Mouse (Mus musculus) forebrain, embryonic 10.5 days (tissue): ENCODE data around the gene Ccdc40. TPM values are rescaled to one million over a fixed set of nuclear protein-coding genes. Genes with fewer than 3 reads are reported as not detected.
A peak's percentile ranks its signal among the peaks of the same experiment; 100 is the strongest.
"Not testable (repeated sequence)": the region's sequence is repeated elsewhere in the genome, so short reads cannot be mapped to it uniquely, and the experiment has no call there.

Experiments used
- DNase-seq: peaks from one replicate; pipeline ENCODE4 v3.0.0-alpha.2; 2017; ENCODE audit warnings: low spot score; ENCODE audit errors: extremely low spot score
- H3K27ac ChIP-seq: fragments of 300-500 bp; sonication (generic); 2 replicates; pipeline ENCODE4 v1.5.1; 2016; ENCODE audit warnings: mild to moderate bottlenecking
- H3K27me3 ChIP-seq: fragments of 300-500 bp; sonication (generic); 2 replicates; pipeline ENCODE4 v1.6.1; 2016; ENCODE audit warnings: mild to moderate bottlenecking; ENCODE audit not compliant: poor library complexity, severe bottlenecking
- H3K36me3 ChIP-seq: fragments of 300-500 bp; sonication (generic); replicated peaks from 2 replicates; pipeline ENCODE4 v1.6.1; 2016; ENCODE audit warnings: mild to moderate bottlenecking, moderate library complexity
- H3K4me1 ChIP-seq: fragments of 300-500 bp; sonication (generic); 2 replicates; pipeline ENCODE4 v1.6.1; 2016
- H3K4me3 ChIP-seq: fragments of 300-500 bp; sonication (generic); 2 replicates; pipeline ENCODE4 v1.5.1; 2016; ENCODE audit warnings: mild to moderate bottlenecking, moderate library complexity
- H3K9me3 ChIP-seq: fragments of 300-500 bp; sonication (generic); 2 replicates; pipeline ENCODE4 v1.6.1; 2016; ENCODE audit warnings: mild to moderate bottlenecking, moderate library complexity
- WGBS: fragments of 180-500 bp; shearing (Covaris S2); methylation state at CpG from one replicate; pipeline ENCODE4 v1.1.7; 2016; 5-methylcytosine and 5-hydroxymethylcytosine counted together
- polyA plus RNA-seq: library from polyadenylated mRNA; unstranded; fragments of >200 nt; fragmentation: Nextera tagmentation; extraction: Ambion mirVana; gene quantifications from 2 replicates; pipeline ENCODE4 v1.2.1, GENCODE M21; 2016

Gene Ccdc40
- polyA plus RNA-seq, 1 experiment from 2014 or later = 23.6 TPM

DNA sequence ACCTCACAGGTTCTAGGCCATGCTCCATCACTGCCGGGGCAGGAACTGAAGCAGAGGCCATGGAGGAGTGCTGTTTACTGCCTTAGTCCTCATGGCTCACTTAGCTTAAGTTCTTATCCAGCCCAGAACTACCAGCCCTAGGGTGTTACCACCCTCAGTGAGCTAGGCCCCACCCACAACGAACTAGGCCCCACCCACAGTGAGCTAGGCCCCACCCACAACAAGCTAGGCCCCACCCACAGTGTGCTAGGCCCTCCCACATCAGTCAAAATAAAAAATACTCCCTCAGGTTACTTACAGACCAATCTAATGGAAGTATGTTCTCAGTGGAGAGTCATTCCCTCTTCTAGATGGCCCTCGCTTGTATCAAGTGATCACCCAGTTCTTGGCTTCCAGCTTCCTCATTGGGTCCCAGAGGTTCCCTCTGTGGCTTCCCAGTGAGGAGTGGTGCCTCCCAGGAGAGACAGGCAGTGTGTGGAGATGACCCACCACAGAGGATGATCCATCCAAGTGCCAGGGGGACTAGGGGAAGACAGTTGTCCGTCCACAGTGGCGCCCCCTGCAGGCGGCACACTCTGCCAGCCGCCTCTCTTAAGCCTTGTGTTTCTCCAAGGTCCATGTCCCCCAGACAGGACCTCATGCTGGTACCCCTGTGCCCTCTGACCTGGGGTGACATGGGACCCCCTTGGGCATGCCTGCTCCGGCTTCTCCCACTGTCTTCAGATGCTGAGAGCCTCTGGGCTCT, 45.0 kb downstream of the Ccdc40 start:
- Histone ChIP-seq H3K4me1 (peaks cover 12% of the 10 kb centered on the region), H3K9me3 (no peaks in the 10 kb centered on the region), H3K27ac (no peak overlapping the region), H3K4me3 (no peak overlapping the region), H3K36me3 (peaks cover 37% of the 10 kb centered on the region), H3K27me3 (no peaks in the 10 kb centered on the region; the same call in 1 of the 2 replicates)
- WGBS = 86% methylated on average over 8 of the region's 8 CpGs
- no peak for DNase-seq

GRCm38 (mm10) chr11:119281030-119281429, 52.7 kb downstream of the Ccdc40 start:
- DNase-seq = no peak
- no peaks in the 10 kb centered on the region for H3K9me3 ChIP-seq
- no peaks in the 10 kb centered on the region for H3K27me3 ChIP-seq
- no peaks in the 10 kb centered on the region for H3K4me1 ChIP-seq
- 88% methylated on average over 15 of the region's 15 CpGs for WGBS
- H3K36me3 ChIP-seq = peaks cover 30% of the 10 kb centered on the region
- H3K4me3 ChIP-seq = no peak overlapping the region
- H3K27ac ChIP-seq = peak overlapping the region; percentile 4; the same call in 1 of the 2 replicates

GRCm38 (mm10) chr11:119285791-119286527, 57.6 kb downstream of the Ccdc40 start:
- no peaks in the 10 kb centered on the region for H3K9me3 ChIP-seq
- H3K27ac ChIP-seq = no peak overlapping the region
- peaks cover 78% of the 10 kb centered on the region for H3K36me3 ChIP-seq
- H3K4me3 ChIP-seq = no peak overlapping the region
- no peaks in the 10 kb centered on the region for H3K27me3 ChIP-seq
- H3K4me1 ChIP-seq = no peaks in the 10 kb centered on the region
- WGBS = 76% methylated on average over 9 of the region's 9 CpGs
- no peak for DNase-seq

- no peaks in the 10 kb centered on the region for H3K27me3 ChIP-seq
- H3K9me3 ChIP-seq = no peaks in the 10 kb centered on the region
- WGBS = 92% methylated on average over 20 of the region's 20 CpGs
- no peak for DNase-seq
- peaks cover 92% of the 10 kb centered on the region for H3K36me3 ChIP-seq
- no peaks in the 10 kb centered on the region for H3K4me1 ChIP-seq
- no peak overlapping the region for H3K4me3 ChIP-seq
- no peak overlapping the region for H3K27ac ChIP-seq
Measured at GRCm38 (mm10) chr11:119287207-119287992, 59.0 kb downstream of the Ccdc40 start.

DNA sequence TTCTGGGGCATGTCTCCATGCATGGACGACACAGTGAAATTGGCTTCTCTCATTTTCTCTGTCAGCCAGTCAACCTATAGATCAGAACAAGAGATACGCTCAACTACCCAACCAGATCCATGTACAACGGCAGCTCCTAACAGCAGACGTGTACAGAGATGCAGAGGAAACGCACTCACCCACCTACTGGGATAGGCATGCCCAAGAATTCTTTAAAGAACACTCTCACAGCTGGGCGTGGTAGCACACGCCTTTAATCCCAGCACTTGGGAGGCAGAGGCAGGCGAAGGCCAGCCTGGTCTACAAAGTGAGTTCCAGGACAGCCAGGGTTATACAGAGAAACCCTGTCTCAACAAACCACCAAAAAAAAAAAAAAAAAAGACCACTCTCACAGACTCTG, 64.5 kb downstream of the Ccdc40 start:
- WGBS = 96% methylated on average over 8 of the region's 8 CpGs
- H3K36me3 ChIP-seq = peaks cover 99% of the 10 kb centered on the region
- not testable (repeated sequence) for H3K27ac ChIP-seq, H3K27me3 ChIP-seq, H3K9me3 ChIP-seq, H3K4me3 ChIP-seq, DNase-seq, H3K4me1 ChIP-seq

DNA sequence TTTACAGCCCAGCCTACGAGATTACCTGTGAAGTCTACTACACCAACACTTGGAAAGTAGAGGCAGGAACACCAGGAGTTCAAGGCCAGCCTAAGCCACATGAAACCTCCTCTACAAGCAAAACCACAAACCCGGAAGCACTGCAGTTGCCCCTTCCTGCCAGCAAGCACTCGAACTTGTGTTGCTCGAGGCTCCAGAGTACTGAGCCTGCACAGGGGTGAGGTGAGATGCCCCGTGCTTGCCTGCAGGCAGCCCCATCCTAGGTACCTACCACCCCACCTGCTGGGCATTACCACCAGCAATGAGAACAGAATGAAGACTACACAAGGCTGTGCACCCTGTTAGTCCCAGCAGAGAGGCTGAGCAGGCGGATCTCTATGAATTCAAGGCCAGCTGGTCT, 69.6 kb downstream of the Ccdc40 start:
- WGBS = 88% methylated on average over 6 of the region's 6 CpGs
- Histone ChIP-seq H3K4me3 (peak overlapping the region; percentile 100), H3K9me3 (no peaks in the 10 kb centered on the region), H3K27me3 (no peaks in the 10 kb centered on the region), H3K36me3 (peaks cover 55% of the 10 kb centered on the region), H3K4me1 (peaks cover 29% of the 10 kb centered on the region), H3K27ac (no peak overlapping the region)
- no peak for DNase-seq

DNA sequence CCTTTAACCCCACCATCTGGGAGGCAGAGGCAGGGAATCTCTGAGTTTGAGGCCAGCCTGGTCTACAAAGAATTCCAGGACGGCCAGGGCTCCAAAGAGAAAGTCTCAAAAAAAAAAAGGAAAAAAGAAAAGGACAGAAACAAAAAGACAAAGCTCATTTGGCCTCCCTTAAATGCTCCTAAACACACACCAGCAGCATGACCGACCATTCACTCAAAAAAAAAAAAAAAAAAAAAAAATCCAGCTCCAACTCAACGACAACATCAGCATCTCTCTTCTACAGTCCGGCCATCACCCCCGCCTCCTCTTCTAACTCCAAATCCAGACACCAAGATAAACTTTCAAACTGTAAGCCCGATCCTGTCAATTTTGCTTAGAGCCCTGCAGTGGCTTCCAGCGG, 70.5 kb downstream of the Ccdc40 start:
- Histone ChIP-seq H3K36me3 (peaks cover 45% of the 10 kb centered on the region), H3K4me3 (peak overlapping the region; percentile 100), H3K27me3 (0 out of 2 replicates have a peak, but pooled peaks cover 2% of the 10 kb centered on the region), H3K4me1 (peaks cover 29% of the 10 kb centered on the region), H3K27ac (peak overlapping the region; percentile 98), H3K9me3 (no peaks in the 10 kb centered on the region)
- no peak for DNase-seq
- WGBS = 20% methylated on average over 7 of the region's 7 CpGs

GRCm38 (mm10) chr11:119299391-119300245, 71.2 kb downstream of the Ccdc40 start, which contains the start of gene Eif4a3:
TSS of gene Eif4a3 (minus strand) at chr11:119300089.
- peak; percentile 97 for DNase-seq
- no peaks in the 10 kb centered on the region for H3K9me3 ChIP-seq
- peaks cover 29% of the 10 kb centered on the region for H3K4me1 ChIP-seq
- H3K4me3 ChIP-seq = peak within 1 kb of the TSS; percentile 100
- peak within 1 kb of the TSS; percentile 98 for H3K27ac ChIP-seq
- WGBS = under 1% methylated on average over 89 of the region's 89 CpGs
- peaks cover 38% of the 10 kb centered on the region for H3K36me3 ChIP-seq
- H3K27me3 ChIP-seq = peaks cover 9% of the 10 kb centered on the region

DNA sequence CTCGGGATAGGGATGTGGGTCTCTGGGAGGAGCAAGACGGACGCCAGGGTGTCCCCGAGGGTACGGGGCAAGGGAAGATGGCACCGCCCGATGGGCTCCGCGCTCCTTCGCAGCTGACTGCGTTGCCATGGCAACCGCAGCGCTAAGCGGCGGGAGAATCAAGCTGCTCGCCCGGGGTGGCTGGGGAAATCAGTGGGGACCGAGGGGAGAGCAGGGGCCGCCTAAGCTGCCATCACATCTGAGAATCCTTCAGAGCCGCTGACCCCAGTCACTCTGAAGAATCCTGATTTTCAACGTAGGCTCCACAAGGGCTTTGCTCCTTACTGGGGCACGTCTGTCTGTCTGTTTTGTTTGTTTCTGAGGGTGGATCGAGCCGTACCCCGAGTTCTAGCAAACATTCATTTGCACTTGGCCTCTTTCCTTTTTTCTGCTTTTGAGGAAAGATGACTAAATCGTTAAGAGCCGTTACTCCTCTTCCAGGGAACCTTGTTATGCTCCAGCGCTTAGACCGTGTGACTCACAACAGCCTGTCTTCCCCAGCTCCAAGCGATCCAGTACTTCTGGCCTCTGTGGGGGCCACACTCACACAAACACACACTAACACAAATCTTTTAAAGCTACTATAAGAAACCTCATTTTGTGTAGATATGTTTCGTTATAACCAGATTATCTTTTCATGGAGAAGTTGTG, 72.0 kb downstream of the Ccdc40 start:
- Histone ChIP-seq H3K9me3 (no peaks in the 10 kb centered on the region), H3K27me3 (peaks cover 16% of the 10 kb centered on the region), H3K27ac (peak overlapping the region; percentile 98), H3K4me1 (peaks cover 34% of the 10 kb centered on the region), H3K36me3 (peaks cover 31% of the 10 kb centered on the region), H3K4me3 (peak overlapping the region; percentile 100)
- no peak for DNase-seq
- 2% methylated on average over 31 of the region's 31 CpGs for WGBS

DNA sequence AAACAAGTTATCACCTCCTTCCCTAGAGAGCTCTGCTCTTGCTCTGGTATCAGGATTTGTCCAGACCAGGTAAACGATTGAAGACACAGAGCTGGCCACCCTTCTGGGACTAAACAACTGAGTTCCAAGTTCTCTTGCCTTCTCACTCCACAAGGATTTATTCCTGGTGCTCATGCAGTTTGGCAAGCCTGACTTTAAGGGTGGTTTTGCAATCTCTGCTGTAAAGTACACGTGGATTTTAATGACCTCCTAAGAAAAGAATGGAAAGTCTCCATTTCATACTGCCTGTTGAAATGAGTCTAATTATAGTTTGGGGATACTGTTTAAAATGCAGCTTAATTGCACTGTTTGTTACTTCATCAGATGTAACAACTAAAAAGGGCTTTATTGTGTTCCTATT, 72.6 kb downstream of the Ccdc40 start:
- no peak for DNase-seq
- 47% methylated on average over 2 of the region's 2 CpGs for WGBS
- H3K36me3 ChIP-seq = peaks cover 25% of the 10 kb centered on the region
- H3K9me3 ChIP-seq = no peaks in the 10 kb centered on the region
- H3K27me3 ChIP-seq = peaks cover 16% of the 10 kb centered on the region
- H3K4me3 ChIP-seq = peak overlapping the region; percentile 100
- H3K4me1 ChIP-seq = peaks cover 38% of the 10 kb centered on the region
- H3K27ac ChIP-seq = peak overlapping the region; percentile 98; the same call in 1 of the 2 replicates

GRCm38 (mm10) chr11:119304904-119305712, 76.7 kb downstream of the Ccdc40 start:
- Histone ChIP-seq H3K9me3 (no peaks in the 10 kb centered on the region), H3K36me3 (no peaks in the 10 kb centered on the region), H3K4me3 (no peak overlapping the region), H3K4me1 (peaks cover 43% of the 10 kb centered on the region), H3K27ac (no peak overlapping the region), H3K27me3 (peaks cover 31% of the 10 kb centered on the region)
- DNase-seq = peak; percentile 54
- 44% methylated on average over 16 of the region's 16 CpGs for WGBS
